Mouse (Mus musculus) gastrocnemius, postnatal 14 days (tissue): ENCODE data around the gene 4930562C15Rik. TPM values are rescaled to one million over a fixed set of nuclear protein-coding genes. Genes with fewer than 3 reads are reported as not detected.

ENCODE experiments used
- DNase-seq: peaks from one replicate; pipeline ENCODE4 v3.0.0; 2021; ENCODE audit warnings: mixed read lengths
- intact Hi-C: fragments of 180-260 bp; cut with DNase I; formaldehyde crosslinking; loops from one replicate; pipeline ENCODE4 v1.15.1; 2025; ENCODE audit warnings: low total_unique reads
- total RNA-seq, 2 experiments: library from RNA; stranded (reverse); gene quantifications; 2 replicates each; pipeline ENCODE4 v1.2.3; 2021

Gene 4930562C15Rik
- total RNA-seq, 2 experiments from 2014 or later, result not detected

DNA sequence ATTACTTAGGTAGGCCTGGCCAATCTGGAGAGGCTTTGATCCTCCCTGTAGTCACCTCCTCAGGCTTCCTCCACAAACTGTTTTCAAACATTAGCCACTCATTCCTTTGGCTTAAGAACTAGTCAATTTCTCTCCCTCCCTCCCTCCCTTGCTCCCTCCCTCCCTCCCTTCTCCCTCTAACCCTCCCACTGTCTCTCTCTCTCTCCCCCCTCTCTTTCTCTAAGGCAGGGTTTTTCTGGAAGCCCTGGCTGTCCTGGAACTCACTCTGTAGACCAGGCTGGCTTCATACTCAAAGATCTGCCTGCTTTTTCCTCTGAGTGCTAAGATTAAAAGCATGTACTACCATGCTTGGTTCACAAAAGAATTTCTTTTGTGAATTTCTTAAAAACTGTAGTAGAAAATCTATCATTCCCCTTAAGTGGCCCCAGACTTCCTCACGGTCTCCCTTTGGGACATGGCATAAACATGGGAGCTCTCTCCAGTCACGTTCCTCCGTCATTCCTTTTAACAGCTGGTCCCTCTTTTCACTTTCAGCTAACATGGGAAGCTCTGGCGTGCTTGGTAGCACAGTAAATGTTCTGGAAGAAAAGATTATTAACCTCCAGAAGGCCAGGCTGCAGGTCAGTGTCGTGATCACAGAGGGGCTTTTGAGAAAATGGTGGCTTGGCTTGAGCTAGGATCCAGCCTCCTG, 15.9 kb downstream of the 4930562C15Rik start:
- DNase-seq, result no peak
- intact Hi-C loops, result no loop called here

DNA sequence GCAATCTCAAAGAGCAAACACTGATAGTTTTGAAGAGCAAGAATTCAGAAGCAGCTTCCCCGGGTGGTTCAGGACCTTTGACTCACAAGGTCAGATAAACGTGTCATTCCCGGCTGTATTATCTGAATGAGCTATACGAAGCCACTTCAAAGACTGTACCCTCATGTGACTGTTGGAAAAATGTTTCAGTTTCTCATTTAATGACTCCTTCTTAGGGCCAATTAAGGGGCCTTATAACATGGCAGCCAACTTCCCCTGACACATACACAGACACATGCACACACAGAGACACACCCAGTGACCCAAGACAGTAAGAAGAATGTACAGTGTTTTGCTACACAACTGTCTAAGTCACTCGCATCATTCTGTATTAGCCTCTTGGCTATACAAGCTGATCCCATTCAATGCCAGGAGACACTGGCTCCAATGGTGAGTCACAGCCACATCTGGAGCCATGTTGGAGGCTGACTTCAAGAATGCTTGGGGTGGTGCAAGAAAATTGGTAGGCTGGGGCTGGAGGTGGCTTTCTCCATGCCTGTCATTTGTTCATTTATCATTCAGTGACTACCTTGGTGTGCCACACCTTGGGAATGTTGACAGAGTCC, 19.9 kb downstream of the 4930562C15Rik start:
- DNase-seq, result no peak
- intact Hi-C loops, result no loop called here

- no peak for DNase-seq
- intact Hi-C loops, result loop anchor here (10.0 kb wide), 1 partner anchor 97 kb away; no protein-coding TSS in a partner anchor
Observed at GRCm38 (mm10) chr16:4861392-4861791, 26.2 kb downstream of the 4930562C15Rik start.

GRCm38 (mm10) chr16:4862863-4863483, 27.8 kb downstream of the 4930562C15Rik start:
- intact Hi-C loops, result loop anchor here (10.0 kb wide), 1 partner anchor 98 kb away; no protein-coding TSS in a partner anchor

GRCm38 (mm10) chr16:4863742-4864141, 28.5 kb downstream of the 4930562C15Rik start:
- no peak for DNase-seq
- intact Hi-C loops, result loop anchor here (10.0 kb wide), 1 partner anchor 99 kb away; no protein-coding TSS in a partner anchor

More at GRCm38 (mm10) chr16:4862863-4863483, 27.8 kb downstream of the 4930562C15Rik start:
- peak; percentile 81 for DNase-seq

- intact Hi-C loops, result loop anchor here (10.0 kb wide), 1 partner anchor 101 kb away; no protein-coding TSS in a partner anchor
- no peak for DNase-seq
Observed at GRCm38 (mm10) chr16:4866101-4866695, 31.0 kb downstream of the 4930562C15Rik start.

DNA sequence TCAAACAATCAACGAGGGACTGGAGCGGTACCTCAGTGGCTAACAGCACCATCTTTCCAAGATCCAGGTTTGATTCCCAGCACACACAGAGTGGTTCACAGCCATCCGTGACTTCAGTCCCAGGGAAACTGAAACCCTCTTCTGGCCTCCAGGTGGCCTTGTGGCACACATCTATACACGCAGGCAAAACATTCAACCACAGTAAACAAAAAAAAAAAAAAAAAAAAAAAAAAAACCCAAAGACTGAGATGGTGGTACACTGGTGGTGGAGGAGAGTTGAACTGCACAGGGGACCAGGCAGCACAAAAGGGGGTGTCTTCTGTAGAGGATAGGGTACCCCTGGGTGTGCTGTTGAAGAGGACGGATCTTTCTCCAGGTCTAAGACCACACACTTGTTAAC, 35.3 kb downstream of the 4930562C15Rik start:
- DNase-seq, result no peak

DNA sequence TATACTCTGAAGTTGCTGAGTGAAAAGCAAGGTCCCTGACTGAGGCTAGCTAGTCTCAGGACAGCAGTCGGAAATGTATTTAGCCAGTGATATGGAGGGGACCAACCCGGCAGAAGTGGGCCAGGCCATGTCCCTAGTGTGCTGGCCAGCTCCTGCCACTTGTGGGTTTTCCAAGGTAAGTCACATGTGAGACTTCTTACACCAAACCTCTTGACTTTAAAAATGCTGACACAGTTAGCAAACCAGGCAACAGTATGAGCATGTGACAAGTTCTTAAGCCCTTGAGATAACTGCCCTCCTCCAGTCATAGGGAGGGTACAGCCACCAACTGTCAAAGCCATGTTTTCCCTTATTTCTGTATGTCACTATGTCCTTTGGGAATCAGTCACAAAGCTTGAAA, 36.7 kb downstream of the 4930562C15Rik start:
- intact Hi-C loops, result no loop called here
- DNase-seq, result no peak

More for the DNA sequence above, 35.3 kb downstream of the 4930562C15Rik start:
- intact Hi-C loops, result no loop called here

DNA sequence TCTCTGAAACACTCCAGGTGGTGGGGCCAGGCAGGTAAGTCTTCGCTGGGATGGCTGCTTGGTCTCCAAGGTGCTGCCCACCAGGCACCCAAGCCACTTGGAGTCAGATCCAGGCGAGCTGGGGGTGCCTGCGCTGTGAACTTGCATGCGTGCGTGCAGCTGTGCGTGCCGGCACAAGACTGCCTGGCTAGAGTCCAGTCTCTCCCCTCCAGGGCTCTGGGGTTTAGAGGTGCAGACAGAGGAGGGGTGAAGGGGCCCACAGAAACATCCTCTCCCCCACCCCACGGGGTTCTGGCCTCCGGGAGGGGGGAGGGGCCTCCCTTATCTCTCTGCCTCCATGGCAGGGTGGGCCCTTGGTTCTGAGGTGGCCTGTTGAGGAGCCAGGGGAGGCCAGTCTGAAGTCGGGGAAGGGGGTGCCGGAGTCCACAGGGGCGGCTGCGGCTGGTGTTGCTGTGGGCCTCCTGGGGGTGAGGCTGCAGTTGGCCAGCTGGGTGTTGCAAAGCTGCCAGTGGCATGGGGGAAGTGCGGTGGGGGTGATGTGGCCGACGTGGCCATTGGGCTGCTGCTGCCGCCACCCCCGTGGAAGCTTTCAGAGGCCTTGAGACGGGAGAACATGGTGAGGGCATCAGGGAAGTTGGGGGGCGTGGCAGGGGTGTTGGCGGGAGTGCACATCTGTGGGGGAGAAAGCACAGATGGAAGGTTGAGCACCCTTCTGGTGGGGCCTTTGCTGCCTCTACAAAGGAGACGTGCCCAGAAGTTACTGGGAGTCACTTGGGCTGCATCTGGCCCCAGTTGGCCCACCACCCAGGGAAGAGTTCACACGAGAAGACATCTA, 40.2 kb downstream of the 4930562C15Rik start:
- DNase-seq, result no peak
- intact Hi-C loops, result loop anchor here (5.0 kb wide), 1 partner anchor 37 kb away; no protein-coding TSS in a partner anchor

- intact Hi-C loops, result loop anchor here (5.0 kb wide), 1 partner anchor 36 kb away; no protein-coding TSS in a partner anchor
- DNase-seq, result peak; percentile 65
Observed at GRCm38 (mm10) chr16:4876033-4876680, 40.9 kb downstream of the 4930562C15Rik start.

- DNase-seq, result no peak
- intact Hi-C loops, result loop anchor here (5.0 kb wide), 1 partner anchor 35 kb away; no protein-coding TSS in a partner anchor
Observed at GRCm38 (mm10) chr16:4877195-4877594, 42.0 kb downstream of the 4930562C15Rik start.

DNA sequence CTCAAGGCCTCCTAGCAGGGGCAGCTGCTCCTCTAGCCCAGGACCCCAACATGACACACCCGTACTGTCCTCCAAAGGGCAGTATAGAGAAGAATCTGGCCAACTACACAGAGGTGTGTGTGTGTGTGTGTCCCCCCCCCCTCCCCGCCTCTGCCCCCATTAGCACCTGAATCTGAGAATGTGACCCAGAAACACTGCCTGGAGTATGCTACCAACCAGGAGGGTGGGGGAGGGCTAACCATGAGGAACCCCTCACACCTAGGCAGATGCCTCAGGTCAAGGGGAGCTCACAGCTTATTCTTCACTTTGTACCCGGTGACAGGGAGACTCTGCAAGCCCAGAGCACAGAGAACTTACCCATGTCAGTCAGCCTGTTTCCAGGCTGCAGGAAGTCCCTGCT, 42.5 kb downstream of the 4930562C15Rik start:
- intact Hi-C loops, result loop anchor here (5.0 kb wide), 1 partner anchor 35 kb away; no protein-coding TSS in a partner anchor
- no peak for DNase-seq

DNA sequence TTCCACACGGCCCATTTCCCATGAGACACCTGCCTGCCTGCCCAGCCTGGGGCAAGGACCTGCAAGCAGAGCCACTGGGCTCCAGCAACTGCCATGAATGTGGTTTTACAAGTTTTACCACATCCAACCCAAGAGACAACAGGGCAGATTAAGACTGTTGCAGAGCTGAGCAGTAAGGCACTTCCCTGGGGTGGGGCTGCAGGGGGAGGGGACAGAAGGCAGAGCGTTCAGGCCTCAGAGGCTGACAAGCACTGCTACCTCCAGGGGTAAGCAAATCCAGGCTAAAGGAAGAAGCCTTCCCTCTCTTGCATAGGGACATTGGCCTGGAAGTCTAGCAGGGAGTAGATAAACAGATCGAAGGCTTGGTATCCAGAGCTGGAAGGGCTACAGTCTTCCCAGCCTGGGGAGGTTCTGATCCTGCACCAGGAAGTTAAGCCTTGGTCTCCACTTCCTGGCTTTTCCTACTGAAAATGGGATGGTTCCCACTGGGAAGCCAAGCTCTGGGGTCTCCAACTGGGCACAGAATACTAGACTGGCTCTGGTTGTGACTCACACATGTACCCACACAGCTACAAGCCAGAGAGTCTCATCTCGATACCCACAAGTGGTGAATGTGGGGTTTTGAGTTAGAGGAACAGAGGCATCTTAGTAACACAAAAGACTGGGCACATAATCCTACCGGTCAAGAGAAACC, 43.1 kb downstream of the 4930562C15Rik start:
- no peak for DNase-seq

DNA sequence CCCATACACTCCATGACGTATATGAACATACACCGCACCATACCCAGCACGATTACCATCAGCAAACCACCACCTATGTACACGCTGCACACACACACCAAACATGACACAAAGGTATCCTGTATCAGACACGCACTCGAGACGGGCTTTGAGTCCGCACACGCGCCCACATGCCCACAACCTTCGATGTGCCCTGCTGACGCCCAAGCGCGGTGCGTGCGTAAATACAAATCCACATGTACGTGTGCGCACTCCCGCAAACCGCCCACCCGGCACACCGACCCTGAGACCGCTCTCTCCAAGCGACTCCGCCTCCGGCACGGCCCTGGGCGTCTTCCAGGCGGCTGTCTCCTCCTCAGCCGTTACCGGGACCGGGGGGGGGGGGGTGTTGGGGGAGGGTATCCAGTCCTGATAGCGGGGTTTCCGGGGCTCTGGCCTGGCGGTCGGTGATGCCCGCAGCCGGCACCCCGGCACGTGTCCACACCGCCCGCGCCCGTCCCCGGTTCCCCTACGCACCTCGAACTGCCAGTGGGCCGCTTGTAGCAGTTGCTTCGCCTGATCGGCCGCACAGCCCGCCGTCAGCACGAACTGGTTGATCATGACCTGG, 44.0 kb downstream of the 4930562C15Rik start:
- DNase-seq, result peak; percentile 59
- intact Hi-C loops, result loop anchor here (5.0 kb wide), 1 partner anchor 33 kb away; no protein-coding TSS in a partner anchor

More for the DNA sequence above, 43.1 kb downstream of the 4930562C15Rik start:
- intact Hi-C loops, result loop anchor here (5.0 kb wide), 1 partner anchor 34 kb away; no protein-coding TSS in a partner anchor

- peak; percentile 92 for DNase-seq
- intact Hi-C loops, result loop anchor here (5.0 kb wide), 1 partner anchor 33 kb away; no protein-coding TSS in a partner anchor
Observed at GRCm38 (mm10) chr16:4879708-4880124, 44.5 kb downstream of the 4930562C15Rik start.

DNA sequence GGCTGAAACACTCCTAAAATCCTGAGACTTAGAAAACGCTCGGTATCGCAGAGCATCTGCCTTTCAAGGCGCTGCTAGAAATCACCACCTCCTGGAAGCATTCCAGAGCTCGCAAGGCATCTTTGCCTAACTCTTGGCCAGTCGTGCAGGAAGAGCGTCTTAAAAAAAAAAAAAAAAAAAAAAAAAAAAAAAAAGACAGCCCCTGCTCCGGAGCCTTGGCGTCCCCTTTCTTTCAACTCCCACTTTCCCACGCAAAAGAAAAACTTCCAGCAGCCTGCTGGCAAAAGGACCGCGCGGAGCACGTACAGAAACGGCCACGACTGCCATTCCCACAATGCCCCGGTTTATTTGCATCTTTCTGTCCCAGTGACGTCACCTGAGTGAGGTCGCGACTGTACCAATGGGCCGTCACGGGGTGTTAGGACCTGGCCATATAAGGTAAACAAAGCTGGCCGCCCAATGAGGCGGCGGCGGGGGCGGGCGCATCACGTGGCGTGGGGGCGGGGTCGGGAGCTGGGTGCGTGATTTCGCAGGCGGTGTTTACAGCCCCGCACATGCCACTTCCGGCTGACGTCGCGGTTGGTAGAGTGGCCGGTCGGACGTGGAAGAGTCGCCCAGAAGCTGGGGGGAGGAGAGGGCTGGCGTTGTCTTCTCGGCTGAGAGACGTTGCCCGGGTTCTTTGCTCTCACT, 45.1 kb downstream of the 4930562C15Rik start, which contains the start of gene Ubald1:
Gene Ubald1 (minus strand): TSS at position 180 of the 690 bp plus-strand sequence.
- intact Hi-C loops, result no loop called here

More for the DNA sequence above, 45.1 kb downstream of the 4930562C15Rik start, which contains the start of gene Ubald1:
- DNase-seq, result peak; percentile 98
